Mouse (Mus musculus) gastrocnemius, adult 2 months (tissue): ENCODE results near the gene Pkn3. TPM values are rescaled to one million over a fixed set of nuclear protein-coding genes. Genes with fewer than 3 reads are reported as not detected.

Experiments
- DNase-seq: peaks from one replicate; pipeline ENCODE4 v3.0.0; 2022
- H3K27ac ChIP-seq: fragments of 200-600 bp; 2 replicates; pipeline ENCODE4 v1.8.1; 2022; ENCODE audit warnings: mild to moderate bottlenecking
- H3K4me3 ChIP-seq: fragments of 200-600 bp; 2 replicates; pipeline ENCODE4 v1.8.1; 2022; ENCODE audit warnings: mild to moderate bottlenecking, moderate library complexity
- CTCF ChIP-seq: fragments of 200-600 bp; IDR thresholded peaks from 2 replicates; pipeline ENCODE4 v1.8.1; 2022; ENCODE audit warnings: antibody characterized with exemption, mild to moderate bottlenecking, moderate library complexity
- intact Hi-C: fragments of 180-260 bp; cut with DNase I; formaldehyde crosslinking; loops from one replicate; pipeline ENCODE4 v1.15.1; 2025
- long read RNA-seq, 2 experiments: library from polyadenylated mRNA; stranded (forward); transcript quantifications; one replicate each; pipeline ENCODE4 v2.0.0; 2021
- total RNA-seq, 2 experiments: library from RNA; stranded (reverse); gene quantifications; 2 replicates each; pipeline ENCODE4 v1.2.3; 2021

Gene Pkn3
- 1 to 10 TPM; 3.6 to 4.1 TPM for total RNA-seq
- long read RNA-seq, experiment 1, partial matches to known transcripts = 0 of 3 reads
- long read RNA-seq, experiment 1, other reads (novel, unspliced or antisense) = 2 of 3 reads
- long read RNA-seq, experiment 2, transcript Pkn3-201 (22 exons, 3,113 nt) = major isoform, 6 of 8 reads
- long read RNA-seq, experiment 2, partial matches to known transcripts = 1 of 8 reads
- long read RNA-seq, experiment 2, other reads (novel, unspliced or antisense) = 1 of 8 reads

DNA sequence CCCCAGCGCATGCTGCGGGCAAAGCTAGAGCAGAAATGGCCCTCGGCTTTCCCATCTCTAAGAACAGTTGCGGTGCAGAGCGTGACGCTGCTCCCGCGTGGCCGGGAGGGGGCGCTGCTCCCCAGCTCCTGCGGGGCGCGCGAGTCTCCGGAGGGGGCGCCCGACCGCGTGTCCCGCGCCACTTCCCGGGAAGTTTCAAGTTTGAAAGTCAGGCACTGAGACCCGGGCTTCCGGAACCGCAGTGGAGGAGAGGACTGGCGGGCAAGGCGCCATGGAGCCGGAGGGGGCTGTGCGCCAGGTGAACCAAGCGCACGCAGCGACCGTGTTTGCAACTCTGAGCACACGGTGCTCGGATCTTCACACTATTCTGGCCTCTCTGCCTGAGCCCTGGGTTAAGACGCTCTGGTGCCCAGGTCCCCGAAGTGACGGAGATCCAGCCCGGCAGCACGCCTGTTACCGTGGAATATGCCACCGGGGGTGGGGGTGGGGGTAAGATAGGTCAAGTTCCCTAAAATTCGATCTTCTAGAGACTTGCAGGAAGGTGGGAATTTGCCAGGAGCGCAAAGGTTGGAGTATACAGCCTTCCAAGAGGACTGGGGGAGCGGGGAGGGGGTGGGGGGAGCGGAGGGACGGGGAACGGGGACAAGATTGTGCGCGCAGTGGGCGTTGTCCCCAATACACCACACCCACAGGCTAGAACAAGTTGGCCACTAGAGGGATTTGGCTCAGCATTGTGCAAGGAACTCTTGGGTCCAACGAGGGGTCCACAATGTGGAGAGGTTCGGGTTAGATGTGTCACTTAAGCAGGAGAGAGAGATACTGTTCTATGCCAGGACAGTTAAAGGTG, at the start of gene Pkn3:
Pkn3 (plus strand) TSS at position 183 of the 847 bp plus-strand sequence.
- intact Hi-C loops = loop anchor here (1.0 to 2.0 kb wide), 2 partner anchors 15 to 19 kb away; partner anchors contain the start of gene Zdhhc12
- peak within 1 kb of the TSS; percentile 88 for H3K27ac ChIP-seq
- TF ChIP-seq CTCF = peak; percentile 60
- peak within 1 kb of the TSS; percentile 77 for H3K4me3 ChIP-seq
- DNase-seq = peak; percentile 90

DNA sequence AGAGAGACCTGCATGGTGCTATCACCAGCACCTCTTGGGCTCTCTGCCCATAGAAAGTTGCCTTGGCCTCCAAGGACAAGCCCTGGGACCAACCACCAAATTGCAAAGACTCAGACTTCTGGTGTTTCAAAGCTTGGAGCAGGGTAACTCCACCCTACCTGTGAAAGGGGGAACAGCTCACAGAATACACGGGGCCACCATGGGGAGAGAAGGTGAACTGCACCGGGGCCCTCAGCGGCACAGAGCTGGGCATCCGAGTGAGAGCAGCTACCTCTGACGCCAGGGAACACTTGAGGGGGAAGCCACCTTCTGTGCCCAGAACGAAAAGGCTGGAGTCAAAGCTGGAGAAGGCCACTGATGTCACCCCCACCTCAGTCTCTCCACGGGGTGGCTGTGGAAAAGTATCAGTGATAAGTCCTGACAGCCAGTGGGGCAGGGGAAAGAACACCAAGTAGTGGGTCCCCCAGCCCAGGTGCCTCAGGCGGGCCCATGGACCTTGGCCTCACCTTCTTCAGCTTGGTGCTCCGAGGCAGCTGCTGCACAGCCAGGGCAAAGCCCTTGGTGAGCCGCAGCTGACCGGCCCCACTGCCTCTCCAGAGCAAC, 45.1 kb upstream of the Pkn3 start:
- peak; percentile 16; the same call in 1 of the 2 replicates for TF ChIP-seq CTCF
- peak; percentile 20 for DNase-seq
- intact Hi-C loops = no loop called here
- no peak overlapping the region for H3K4me3 ChIP-seq
- H3K27ac ChIP-seq = no peak overlapping the region

DNA sequence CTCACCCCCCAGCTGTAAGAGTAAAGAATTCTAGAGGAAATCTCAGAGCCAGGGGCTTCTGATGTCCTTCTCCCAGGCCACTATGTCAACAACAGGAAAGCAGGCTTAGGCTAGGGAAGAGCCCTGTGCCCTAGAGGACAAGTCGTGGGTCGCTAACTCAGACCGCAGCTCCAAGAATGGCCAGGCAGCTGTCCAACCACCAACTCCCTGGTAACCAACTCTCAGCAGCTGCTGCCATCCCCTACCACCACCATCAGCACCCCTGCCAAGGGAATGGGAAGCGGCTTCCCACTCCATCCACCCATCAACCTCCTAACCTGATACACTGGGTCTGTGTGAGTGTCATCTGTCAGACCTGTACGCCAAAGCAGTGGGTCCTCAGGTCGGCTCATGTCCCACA, 44.5 kb upstream of the Pkn3 start:
- intact Hi-C loops = no loop called here
- H3K4me3 ChIP-seq = no peak overlapping the region
- peak; percentile 18 for DNase-seq
- no peak overlapping the region for H3K27ac ChIP-seq
- TF ChIP-seq CTCF = no peak

DNA sequence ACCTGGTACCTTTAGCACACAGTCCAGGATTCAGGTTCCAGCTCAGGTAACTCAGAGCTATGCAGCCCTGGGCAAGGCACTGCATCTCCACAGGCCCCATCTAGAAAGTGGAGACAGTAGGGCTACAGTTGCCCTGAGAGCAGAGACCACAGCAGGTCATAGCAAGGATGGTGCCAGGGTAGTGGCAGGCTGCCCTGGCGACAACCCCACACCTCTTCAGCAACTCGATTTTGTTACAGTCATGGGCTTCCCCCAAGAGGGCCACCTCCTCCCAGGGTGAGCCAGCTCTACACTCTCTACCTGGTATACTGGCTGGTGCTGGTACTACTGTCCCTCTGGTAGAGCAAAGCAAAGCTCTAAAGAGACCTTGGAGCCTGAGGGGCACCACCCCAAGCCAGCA, 39.7 kb upstream of the Pkn3 start:
- TF ChIP-seq CTCF = no peak

DNA sequence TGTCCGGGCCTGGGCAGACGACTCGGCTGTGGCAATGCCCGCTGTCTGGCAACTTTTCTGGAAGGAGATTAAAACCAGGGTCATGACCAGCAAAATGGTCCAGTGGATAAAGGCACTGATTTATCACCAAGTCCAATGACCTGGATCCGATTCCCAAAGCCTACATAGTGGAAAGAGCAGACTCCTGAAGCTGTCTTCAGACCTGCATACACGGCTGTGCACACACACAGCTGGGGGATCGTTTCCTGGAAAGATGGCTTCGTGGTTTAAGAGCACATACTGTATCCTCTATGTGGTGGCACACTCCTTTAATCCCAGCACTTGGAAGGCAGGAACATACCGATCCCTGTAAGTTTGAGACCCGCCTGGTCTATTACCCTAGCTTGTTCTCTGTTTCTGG, 39.1 kb upstream of the Pkn3 start:
- no peak for TF ChIP-seq CTCF

More for the DNA sequence above, 39.7 kb upstream of the Pkn3 start:
- no peak overlapping the region for H3K4me3 ChIP-seq
- no peak overlapping the region for H3K27ac ChIP-seq
- DNase-seq = peak; percentile 64
- intact Hi-C loops = no loop called here

DNA sequence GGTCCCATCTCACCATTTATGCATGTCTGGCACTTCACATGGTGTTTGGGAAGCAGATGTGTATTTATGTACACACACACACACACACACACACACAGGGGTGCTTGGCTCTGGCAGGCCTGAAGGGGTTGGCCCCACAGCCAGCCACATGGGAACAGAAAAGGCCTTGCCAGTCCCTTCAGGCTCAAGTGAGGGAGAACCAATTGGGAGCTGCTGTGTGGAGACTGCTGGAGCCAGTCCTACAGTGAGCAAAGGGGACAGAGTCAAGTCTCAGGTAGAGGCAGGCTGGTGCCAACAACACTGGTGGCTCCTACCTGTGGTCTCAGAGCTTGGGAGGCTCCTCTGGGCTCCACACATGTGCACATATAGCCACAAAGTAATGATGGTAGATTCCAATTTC, 37.8 kb upstream of the Pkn3 start:
- intact Hi-C loops = no loop called here
- no peak for TF ChIP-seq CTCF
- peak; percentile 6 for DNase-seq
- Histone ChIP-seq H3K4me3 (no peak overlapping the region), H3K27ac (no peak overlapping the region)

More for the DNA sequence above, 39.1 kb upstream of the Pkn3 start:
- peak; percentile 3 for DNase-seq
- H3K27ac ChIP-seq = no peak overlapping the region
- H3K4me3 ChIP-seq = no peak overlapping the region
- intact Hi-C loops = no loop called here

DNA sequence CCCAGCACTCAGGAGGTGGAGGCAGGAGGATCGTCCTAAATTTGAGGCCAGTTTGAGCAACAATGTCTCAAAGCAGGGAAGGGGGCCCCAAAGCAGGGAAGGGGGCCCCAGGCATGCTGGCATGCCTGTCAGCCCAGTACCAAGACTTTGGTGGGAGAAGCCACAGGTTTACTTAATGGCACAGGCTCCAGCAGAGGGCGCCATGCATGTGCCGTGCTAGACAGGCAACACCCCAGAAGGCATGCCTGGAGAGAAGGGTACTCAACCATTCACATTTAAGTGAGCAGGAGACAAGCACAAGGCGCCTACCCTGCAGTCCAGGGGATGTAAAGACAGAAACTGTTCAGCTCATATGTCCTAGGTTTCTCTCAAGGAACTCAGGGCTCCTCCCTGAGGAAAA, 35.0 kb upstream of the Pkn3 start:
- H3K4me3 ChIP-seq = no peak overlapping the region
- peak; percentile 80 for TF ChIP-seq CTCF
- peak; percentile 87 for DNase-seq
- H3K27ac ChIP-seq = no peak overlapping the region
- intact Hi-C loops = loop anchor here (2.0 kb wide), 1 partner anchor 54 kb away; no protein-coding TSS in a partner anchor

DNA sequence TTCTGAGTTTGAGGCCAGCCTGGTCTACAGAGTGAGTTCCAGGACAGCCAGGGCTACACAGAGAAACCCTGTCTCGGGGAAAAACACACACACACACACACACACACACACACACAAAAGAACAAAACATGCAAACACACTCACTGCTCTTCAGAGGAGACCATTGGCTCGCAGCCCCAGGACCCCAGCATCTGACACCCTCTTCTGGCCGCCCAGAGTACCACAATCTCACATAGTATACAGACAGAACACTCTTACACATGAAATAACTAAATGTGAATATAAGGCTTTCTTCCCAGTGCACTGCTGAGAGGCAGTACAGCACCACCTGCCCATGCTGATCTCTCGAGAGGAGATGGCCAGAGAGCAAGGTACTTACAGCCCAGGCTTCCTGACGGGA, 32.9 kb upstream of the Pkn3 start:
- DNase-seq = no peak
- H3K4me3 ChIP-seq = no peak overlapping the region
- H3K27ac ChIP-seq = no peak overlapping the region
- no peak for TF ChIP-seq CTCF
- intact Hi-C loops = no loop called here

DNA sequence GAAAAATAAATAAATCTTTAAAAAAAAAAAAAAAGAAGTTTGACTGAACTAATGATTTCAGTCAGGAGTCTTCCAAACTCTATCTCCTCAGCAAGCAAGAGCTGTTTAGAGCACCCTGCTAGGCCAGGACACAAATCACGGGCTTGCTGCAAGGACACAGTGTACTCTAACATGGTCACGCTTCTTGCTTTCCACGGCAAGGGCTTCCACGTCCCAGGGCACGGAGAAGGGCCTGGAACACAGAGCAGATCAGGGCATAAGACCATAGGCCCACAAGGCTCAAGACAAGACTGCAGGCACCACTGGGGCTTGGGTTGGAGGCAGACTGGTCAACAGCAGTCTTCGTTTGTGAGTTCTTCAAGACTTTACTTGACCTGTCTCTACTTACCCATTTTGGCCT, 30.4 kb upstream of the Pkn3 start:
- intact Hi-C loops = no loop called here

DNA sequence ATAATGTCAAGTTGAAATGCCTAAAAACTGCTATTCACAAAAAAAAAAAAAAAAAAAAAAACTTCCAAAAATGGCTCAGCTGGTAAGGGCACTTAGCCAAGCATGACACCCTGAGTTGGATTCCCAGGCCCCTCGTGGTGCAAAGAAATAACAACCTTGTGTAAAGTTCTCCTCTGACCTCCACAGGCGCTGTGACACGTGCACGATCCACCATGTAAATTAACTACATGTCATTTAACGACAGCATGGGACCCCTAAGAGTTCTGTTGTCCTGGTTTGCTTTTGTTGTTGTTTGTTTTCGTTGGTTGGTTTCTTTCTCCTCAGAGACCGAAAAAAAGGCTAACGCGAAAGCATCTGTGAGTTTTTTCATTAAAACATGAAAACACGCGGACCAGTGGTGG, 29.4 kb upstream of the Pkn3 start:
- H3K27ac ChIP-seq = peak overlapping the region; percentile 97

More for the DNA sequence above, 30.4 kb upstream of the Pkn3 start:
- TF ChIP-seq CTCF = no peak
- H3K4me3 ChIP-seq = no peak overlapping the region
- H3K27ac ChIP-seq = no peak overlapping the region
- no peak for DNase-seq

DNA sequence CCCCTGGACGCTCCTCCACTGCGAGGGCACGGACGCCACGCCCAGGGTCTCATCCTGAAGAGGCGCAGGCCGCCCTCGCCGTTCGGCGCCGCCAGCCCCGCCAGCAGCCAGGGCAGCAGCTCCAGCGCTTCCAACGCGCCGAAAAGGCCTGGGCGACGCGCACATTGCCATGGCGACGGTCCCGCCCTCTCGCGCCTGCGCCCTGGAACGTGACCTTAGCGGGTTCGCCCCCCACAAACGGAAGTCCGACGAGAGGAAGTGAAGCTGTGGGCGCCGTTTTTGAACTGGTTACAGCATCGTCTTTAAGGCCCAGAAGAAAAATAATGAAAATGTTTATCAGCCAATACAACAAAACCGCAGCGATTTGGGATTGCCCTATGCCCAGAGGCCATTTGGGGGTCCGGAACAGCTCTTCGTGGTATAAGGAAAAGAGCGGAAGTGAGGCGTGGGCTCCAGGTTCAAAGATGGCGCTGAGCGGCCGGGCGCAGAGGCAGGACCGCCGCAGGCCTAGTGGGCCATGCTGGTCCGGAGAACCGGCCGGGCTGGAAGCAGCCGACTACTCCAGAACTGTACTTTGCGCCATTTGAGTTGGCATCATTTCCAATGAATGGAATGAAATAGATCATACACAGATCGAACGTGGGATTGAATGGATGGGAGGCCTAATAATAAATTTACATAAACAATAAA, 28.6 kb upstream of the Pkn3 start, which contains the start of gene Wdr34:
Wdr34 (minus strand) TSS at position 183 of the 690 bp plus-strand sequence.
- TF ChIP-seq CTCF = no peak
- peak within 1 kb of the TSS; percentile 81 for H3K4me3 ChIP-seq
- peak within 1 kb of the TSS; percentile 97 for H3K27ac ChIP-seq
- intact Hi-C loops = loop anchor here (2.0 kb wide), 1 partner anchor 14 kb away; no protein-coding TSS in a partner anchor
- peak; percentile 99 for DNase-seq

More for the DNA sequence above, 29.4 kb upstream of the Pkn3 start:
- intact Hi-C loops = loop anchor here (2.0 kb wide), 1 partner anchor 15 kb away; no protein-coding TSS in a partner anchor
- peak overlapping the region; percentile 81 for H3K4me3 ChIP-seq
- TF ChIP-seq CTCF = no peak
- no peak for DNase-seq

DNA sequence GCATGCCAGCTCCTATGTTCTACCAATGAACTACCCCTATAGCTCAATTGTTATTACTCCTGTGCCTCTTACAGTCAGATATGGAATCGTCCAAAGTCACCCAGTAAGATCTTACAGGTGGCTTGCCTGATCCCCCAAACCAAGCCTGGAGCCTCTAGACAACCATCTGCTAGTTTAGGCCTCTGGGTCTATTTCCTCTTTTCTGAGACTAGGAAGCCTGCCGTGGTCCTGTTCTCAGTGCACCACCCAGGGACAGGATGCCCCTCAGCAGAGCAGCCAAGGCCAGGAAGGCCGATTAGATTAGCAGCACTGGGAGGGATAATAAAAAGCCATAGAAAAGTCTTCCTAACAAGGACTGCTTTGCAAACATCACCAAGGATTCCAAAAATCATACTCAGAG, 27.7 kb upstream of the Pkn3 start:
- DNase-seq = no peak
- Histone ChIP-seq H3K27ac (no peak overlapping the region), H3K4me3 (no peak overlapping the region; the same call in 1 of the 2 replicates)
- TF ChIP-seq CTCF = no peak
- intact Hi-C loops = loop anchor here (2.0 kb wide), 1 partner anchor 13 kb away; no protein-coding TSS in a partner anchor
